Mouse (Mus musculus): Measurements from ENCODE around the gene Cyp2c55. TPM values are rescaled to one million over a fixed set of nuclear protein-coding genes. Genes with fewer than 3 reads are reported as not detected.

Cyp2c55 gene
- polyA plus RNA-seq (2011; ENCODE audit: insufficient read depth, insufficient read length, low read depth, missing spikeins), result 0.33 TPM in 1 of 2 replicates, not detected in the other

DNA sequence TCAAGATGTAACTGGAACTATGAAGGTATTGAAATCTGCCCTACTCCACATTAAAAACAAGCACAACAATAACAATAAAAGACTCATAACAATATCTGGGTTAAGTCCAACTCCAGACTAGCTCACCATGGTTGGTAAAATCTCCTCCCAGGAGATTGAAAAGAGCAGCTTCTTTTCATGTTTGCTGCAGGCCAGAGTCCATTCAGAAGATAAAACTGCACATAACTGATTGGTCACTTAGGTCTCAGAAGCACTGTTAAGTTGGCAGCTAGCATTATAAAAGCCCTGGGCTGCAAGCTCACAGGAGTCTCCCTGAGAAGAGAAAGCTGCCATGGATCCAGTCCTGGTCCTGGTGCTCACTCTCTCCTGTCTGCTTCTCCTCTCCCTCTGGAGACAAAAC lies at the start of gene Cyp2c55:
TSS of gene Cyp2c55 (plus strand) at position 305 of the 400 bp plus-strand sequence.
- H3K4me1 ChIP-seq (ENCODE audit: control insufficient read depth, insufficient read depth, low read length), result no peaks in the 10 kb centered on the region
- no peaks in the 10 kb centered on the region for H3K27me3 ChIP-seq (ENCODE audit: control insufficient read depth, insufficient read depth, low read length, poor library complexity, severe bottlenecking)
- TF ChIP-seq POLR2A (IDR thresholded peaks at IDR 0.05; ENCODE audit: insufficient read depth, low read length) (no peak), EP300 (IDR thresholded peaks at IDR 0.05; ENCODE audit: insufficient read depth, low read depth, low read length) (no peak)
- H3K36me3 ChIP-seq (ENCODE audit: control insufficient read depth, insufficient read depth, low read length, poor library complexity, severe bottlenecking), result no peaks in the 10 kb centered on the region
- H3K9ac ChIP-seq (ENCODE audit: low read depth, poor library complexity, severe bottlenecking), result no peak within 1 kb of the TSS
- H3K27ac ChIP-seq (ENCODE audit: insufficient read depth, low read length), result no peak within 1 kb of the TSS
- H3K4me3 ChIP-seq (ENCODE audit: low read depth, low read length), result no peak within 1 kb of the TSS
- no peaks in the 10 kb centered on the region for H3K9me3 ChIP-seq (replicated peaks; ENCODE audit: control insufficient read depth, insufficient read depth, low read length, poor library complexity, severe bottlenecking)

DNA sequence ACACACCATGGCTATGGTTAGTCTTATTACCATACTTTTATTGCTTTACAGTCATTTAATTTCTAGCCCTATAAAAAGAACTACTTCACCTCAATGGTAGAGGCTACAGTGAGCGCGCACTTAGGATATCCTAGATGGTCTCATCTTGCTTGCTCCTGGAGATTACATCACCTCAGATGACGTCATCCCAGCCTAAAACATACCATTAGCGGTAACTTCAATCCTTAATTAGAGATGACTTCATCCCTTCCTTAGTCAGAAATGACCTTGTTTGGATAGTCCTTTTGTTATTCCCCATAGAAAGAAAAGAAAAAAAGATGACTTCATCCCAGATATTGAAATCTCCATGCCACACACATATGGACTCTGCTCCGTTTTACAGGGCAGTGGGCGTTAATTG lies 36.1 kb upstream of the Cyp2c55 start:
- Histone ChIP-seq H3K4me1 (ENCODE audit: control insufficient read depth, insufficient read depth, low read length) (no peaks in the 10 kb centered on the region), H3K27ac (ENCODE audit: insufficient read depth, low read length) (no peak overlapping the region), H3K9ac (ENCODE audit: low read depth, poor library complexity, severe bottlenecking) (no peak overlapping the region), H3K27me3 (ENCODE audit: control insufficient read depth, insufficient read depth, low read length, poor library complexity, severe bottlenecking) (no peaks in the 10 kb centered on the region), H3K4me3 (ENCODE audit: low read depth, low read length) (no peak overlapping the region), H3K36me3 (ENCODE audit: control insufficient read depth, insufficient read depth, low read length, poor library complexity, severe bottlenecking) (peaks cover 40% of the 10 kb centered on the region), H3K9me3 (replicated peaks; ENCODE audit: control insufficient read depth, insufficient read depth, low read length, poor library complexity, severe bottlenecking) (no peaks in the 10 kb centered on the region)
- TF ChIP-seq POLR2A (IDR thresholded peaks at IDR 0.05; ENCODE audit: insufficient read depth, low read length) (no peak), EP300 (IDR thresholded peaks at IDR 0.05; ENCODE audit: insufficient read depth, low read depth, low read length) (no peak), CTCF (IDR thresholded peaks at IDR 0.05; ENCODE audit: low read depth, low read length) (no peak)

DNA sequence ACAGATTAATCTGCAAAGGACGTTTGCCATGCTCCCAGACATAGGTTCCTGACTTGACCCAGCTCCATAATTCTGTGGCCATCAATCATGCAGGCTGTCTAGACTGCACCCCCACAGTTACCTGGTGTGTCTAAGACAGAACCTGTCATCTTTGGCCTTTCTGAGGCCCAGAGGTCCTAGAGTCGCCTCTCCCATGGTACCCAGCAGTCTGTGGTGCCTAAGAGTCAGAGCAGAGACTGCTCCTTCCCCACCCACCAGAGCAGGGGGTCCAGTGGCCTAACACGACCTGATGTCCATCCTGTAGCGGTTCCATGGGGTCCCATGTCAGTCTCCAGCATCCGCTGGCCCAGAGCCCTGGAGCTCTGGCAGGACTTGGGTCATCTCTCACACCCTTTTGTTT lies 34.2 kb upstream of the Cyp2c55 start:
- Histone ChIP-seq H3K4me3 (ENCODE audit: low read depth, low read length) (no peak overlapping the region), H3K9me3 (replicated peaks; ENCODE audit: control insufficient read depth, insufficient read depth, low read length, poor library complexity, severe bottlenecking) (no peaks in the 10 kb centered on the region), H3K27ac (ENCODE audit: insufficient read depth, low read length) (no peak overlapping the region), H3K9ac (ENCODE audit: low read depth, poor library complexity, severe bottlenecking) (no peak overlapping the region), H3K4me1 (ENCODE audit: control insufficient read depth, insufficient read depth, low read length) (no peaks in the 10 kb centered on the region), H3K36me3 (ENCODE audit: control insufficient read depth, insufficient read depth, low read length, poor library complexity, severe bottlenecking) (peaks cover 25% of the 10 kb centered on the region), H3K27me3 (ENCODE audit: control insufficient read depth, insufficient read depth, low read length, poor library complexity, severe bottlenecking) (no peaks in the 10 kb centered on the region)
- no peak for TF ChIP-seq POLR2A (IDR thresholded peaks at IDR 0.05; ENCODE audit: insufficient read depth, low read length)
- TF ChIP-seq CTCF (IDR thresholded peaks at IDR 0.05; ENCODE audit: low read depth, low read length), result no peak
- no peak for TF ChIP-seq EP300 (IDR thresholded peaks at IDR 0.05; ENCODE audit: insufficient read depth, low read depth, low read length)

- Histone ChIP-seq H3K27ac (ENCODE audit: insufficient read depth, low read length) (no peak overlapping the region), H3K36me3 (ENCODE audit: control insufficient read depth, insufficient read depth, low read length, poor library complexity, severe bottlenecking) (peaks cover 22% of the 10 kb centered on the region), H3K27me3 (ENCODE audit: control insufficient read depth, insufficient read depth, low read length, poor library complexity, severe bottlenecking) (no peaks in the 10 kb centered on the region), H3K4me1 (ENCODE audit: control insufficient read depth, insufficient read depth, low read length) (no peaks in the 10 kb centered on the region), H3K4me3 (ENCODE audit: low read depth, low read length) (no peak overlapping the region), H3K9me3 (replicated peaks; ENCODE audit: control insufficient read depth, insufficient read depth, low read length, poor library complexity, severe bottlenecking) (no peaks in the 10 kb centered on the region), H3K9ac (ENCODE audit: low read depth, poor library complexity, severe bottlenecking) (no peak overlapping the region)
- TF ChIP-seq POLR2A (IDR thresholded peaks at IDR 0.05; ENCODE audit: insufficient read depth, low read length) (no peak), EP300 (IDR thresholded peaks at IDR 0.05; ENCODE audit: insufficient read depth, low read depth, low read length) (no peak), CTCF (IDR thresholded peaks at IDR 0.05; ENCODE audit: low read depth, low read length) (no peak)
Measured at GRCm38 (mm10) chr19:38973666-38974065, 33.2 kb upstream of the Cyp2c55 start.

GRCm38 (mm10) chr19:38976269-38976668 lies 30.6 kb upstream of the Cyp2c55 start:
- TF ChIP-seq CTCF (IDR thresholded peaks at IDR 0.05; ENCODE audit: low read depth, low read length) (no peak), EP300 (IDR thresholded peaks at IDR 0.05; ENCODE audit: insufficient read depth, low read depth, low read length) (no peak), POLR2A (IDR thresholded peaks at IDR 0.05; ENCODE audit: insufficient read depth, low read length) (no peak)
- no peaks in the 10 kb centered on the region for H3K4me1 ChIP-seq (ENCODE audit: control insufficient read depth, insufficient read depth, low read length)
- H3K4me3 ChIP-seq (ENCODE audit: low read depth, low read length), result no peak overlapping the region
- H3K9me3 ChIP-seq (replicated peaks; ENCODE audit: control insufficient read depth, insufficient read depth, low read length, poor library complexity, severe bottlenecking), result no peaks in the 10 kb centered on the region
- H3K27me3 ChIP-seq (ENCODE audit: control insufficient read depth, insufficient read depth, low read length, poor library complexity, severe bottlenecking), result no peaks in the 10 kb centered on the region
- H3K36me3 ChIP-seq (ENCODE audit: control insufficient read depth, insufficient read depth, low read length, poor library complexity, severe bottlenecking), result peaks cover 5% of the 10 kb centered on the region
- no peak overlapping the region for H3K9ac ChIP-seq (ENCODE audit: low read depth, poor library complexity, severe bottlenecking)
- H3K27ac ChIP-seq (ENCODE audit: insufficient read depth, low read length), result no peak overlapping the region

GRCm38 (mm10) chr19:38981966-38982365 lies 24.9 kb upstream of the Cyp2c55 start:
- Histone ChIP-seq H3K27me3 (ENCODE audit: control insufficient read depth, insufficient read depth, low read length, poor library complexity, severe bottlenecking) (no peaks in the 10 kb centered on the region), H3K27ac (ENCODE audit: insufficient read depth, low read length) (no peak overlapping the region), H3K36me3 (ENCODE audit: control insufficient read depth, insufficient read depth, low read length, poor library complexity, severe bottlenecking) (no peaks in the 10 kb centered on the region), H3K9ac (ENCODE audit: low read depth, poor library complexity, severe bottlenecking) (no peak overlapping the region), H3K4me3 (ENCODE audit: low read depth, low read length) (no peak overlapping the region), H3K4me1 (ENCODE audit: control insufficient read depth, insufficient read depth, low read length) (no peaks in the 10 kb centered on the region), H3K9me3 (replicated peaks; ENCODE audit: control insufficient read depth, insufficient read depth, low read length, poor library complexity, severe bottlenecking) (no peaks in the 10 kb centered on the region)
- TF ChIP-seq CTCF (IDR thresholded peaks at IDR 0.05; ENCODE audit: low read depth, low read length), result no peak
- TF ChIP-seq EP300 (IDR thresholded peaks at IDR 0.05; ENCODE audit: insufficient read depth, low read depth, low read length), result no peak
- TF ChIP-seq POLR2A (IDR thresholded peaks at IDR 0.05; ENCODE audit: insufficient read depth, low read length), result no peak

Data from ES-Bruce4 (cell line).